Mouse (Mus musculus) forebrain, embryonic 14.5 days (tissue): Measurements from ENCODE around the gene Galntl5. TPM values are rescaled to one million over a fixed set of nuclear protein-coding genes. Genes with fewer than 3 reads are reported as not detected.

Source experiments
- ATAC-seq: fragments of 200-750 bp; cut with Nextera tagmentation; 2 replicates; pipeline ENCODE4 v1.8.0; 2017; ENCODE audit warnings: mild to moderate bottlenecking, moderate library complexity
- DNase-seq: peaks from one replicate; pipeline ENCODE4 v3.0.0-alpha.2; 2015; ENCODE audit warnings: low spot score
- H3K27ac ChIP-seq: fragments of 300-500 bp; sonication (generic); 2 replicates; pipeline ENCODE4 v1.5.1; 2014; ENCODE audit warnings: low read depth, mild to moderate bottlenecking, control low read depth, low read length, moderate library complexity
- H3K27me3 ChIP-seq: fragments of 300-500 bp; sonication (generic); replicated peaks from 2 replicates; pipeline ENCODE4 v1.6.1; 2014; ENCODE audit warnings: low read length, control low read depth, mixed read lengths; ENCODE audit not compliant: control insufficient read depth, insufficient read depth
- H3K36me3 ChIP-seq: fragments of 300-500 bp; sonication (generic); 2 replicates; pipeline ENCODE4 v1.6.1; 2014; ENCODE audit warnings: low read length, control low read depth; ENCODE audit not compliant: control insufficient read depth, insufficient read depth
- H3K4me1 ChIP-seq: fragments of 300-500 bp; sonication (generic); 2 replicates; pipeline ENCODE4 v1.6.1; 2014; ENCODE audit warnings: antibody characterized with exemption, low read length, control low read depth; ENCODE audit not compliant: control insufficient read depth, insufficient read depth
- H3K4me2 ChIP-seq: fragments of 300-500 bp; sonication (generic); 2 replicates; pipeline ENCODE4 v1.6.1; 2014; ENCODE audit warnings: mild to moderate bottlenecking, control low read depth, low read length
- H3K4me3 ChIP-seq: fragments of 300-500 bp; sonication (generic); 2 replicates; pipeline ENCODE4 v1.5.1; 2014; ENCODE audit warnings: low read depth, low read length, control low read depth
- H3K9ac ChIP-seq: fragments of 300-500 bp; sonication (generic); 2 replicates; pipeline ENCODE4 v1.6.1; 2014; ENCODE audit warnings: mild to moderate bottlenecking, low read length, control low read depth, moderate library complexity
- H3K9me3 ChIP-seq: fragments of 300-500 bp; sonication (generic); replicated peaks from 2 replicates; pipeline ENCODE4 v1.6.1; 2016; ENCODE audit warnings: low read length, control low read depth, mixed read lengths; ENCODE audit not compliant: control insufficient read depth
- WGBS: fragments of 180-500 bp; shearing (Covaris S2); extraction: QIAGEN DNeasy Blood & Tissue Kit; methylation state at CpG from one replicate; pipeline ENCODE4 v1.1.7; 2014; 5-methylcytosine and 5-hydroxymethylcytosine counted together
- microRNA-seq: library from miRNA; unstranded; fragments of <30 nt; microRNA quantifications from one replicate; pipeline ENCODE4, GENCODE M21; 2016
- polyA plus RNA-seq: library from polyadenylated mRNA; unstranded; fragments of >200 nt; fragmentation: Nextera tagmentation; extraction: Ambion mirVana; gene quantifications from 2 replicates; pipeline ENCODE4 v1.2.1, GENCODE M21; 2014

The Galntl5 gene
- polyA plus RNA-seq, 1 experiment from 2014 or later, result not detected

- DNase-seq (no peak), ATAC-seq (no peak)
- Histone ChIP-seq H3K9ac (no peak overlapping the region), H3K4me2 (no peak overlapping the region), H3K9me3 (no peaks in the 10 kb centered on the region), H3K36me3 (peaks cover 85% of the 10 kb centered on the region), H3K27ac (no peak overlapping the region), H3K4me3 (no peak overlapping the region), H3K4me1 (no peaks in the 10 kb centered on the region), H3K27me3 (no peaks in the 10 kb centered on the region)
- WGBS, result 94% methylated on average over 8 of the region's 8 CpGs
Measured at GRCm38 (mm10) chr5:25252825-25253544, 71.7 kb downstream of the Galntl5 start.

GRCm38 (mm10) chr5:25254491-25254890 is 73.2 kb downstream of the Galntl5 start:
- no peak for DNase-seq
- WGBS, result 95% methylated on average over 4 of the region's 4 CpGs
- Histone ChIP-seq H3K27ac (no peak overlapping the region), H3K4me1 (no peaks in the 10 kb centered on the region), H3K27me3 (no peaks in the 10 kb centered on the region), H3K36me3 (peaks cover 92% of the 10 kb centered on the region), H3K9me3 (no peaks in the 10 kb centered on the region), H3K9ac (no peak overlapping the region), H3K4me3 (no peak overlapping the region), H3K4me2 (no peak overlapping the region)
- no peak for ATAC-seq

GRCm38 (mm10) chr5:25256686-25257085 is 75.4 kb downstream of the Galntl5 start:
- Histone ChIP-seq H3K27ac (no peak overlapping the region), H3K9me3 (no peaks in the 10 kb centered on the region), H3K36me3 (peaks cover 89% of the 10 kb centered on the region), H3K4me3 (no peak overlapping the region), H3K4me2 (no peak overlapping the region), H3K9ac (no peak overlapping the region), H3K4me1 (no peaks in the 10 kb centered on the region), H3K27me3 (no peaks in the 10 kb centered on the region)
- ATAC-seq (no peak), DNase-seq (no peak)
- WGBS, result 80% methylated on average over 2 of the region's 2 CpGs

GRCm38 (mm10) chr5:25261452-25261851 is 80.2 kb downstream of the Galntl5 start:
- H3K36me3 ChIP-seq, result peaks cover 86% of the 10 kb centered on the region
- no peak overlapping the region for H3K4me2 ChIP-seq
- no peak for ATAC-seq
- no peak overlapping the region for H3K9ac ChIP-seq
- H3K4me1 ChIP-seq, result no peaks in the 10 kb centered on the region
- H3K9me3 ChIP-seq, result no peaks in the 10 kb centered on the region
- no peak for DNase-seq
- no peak overlapping the region for H3K27ac ChIP-seq
- H3K4me3 ChIP-seq, result no peak overlapping the region
- WGBS, result 93% methylated on average over 6 of the region's 6 CpGs
- no peaks in the 10 kb centered on the region for H3K27me3 ChIP-seq

- ATAC-seq (no peak), DNase-seq (no peak)
- H3K27me3 ChIP-seq, result no peaks in the 10 kb centered on the region
- no peaks in the 10 kb centered on the region for H3K4me1 ChIP-seq
- H3K36me3 ChIP-seq, result peaks cover 85% of the 10 kb centered on the region
- 90% methylated on average over 7 of the region's 7 CpGs for WGBS
- no peak overlapping the region for H3K27ac ChIP-seq
- H3K9ac ChIP-seq, result no peak overlapping the region
- H3K4me2 ChIP-seq, result no peak overlapping the region
- no peak overlapping the region for H3K4me3 ChIP-seq
- no peaks in the 10 kb centered on the region for H3K9me3 ChIP-seq
Measured at GRCm38 (mm10) chr5:25262266-25262665, 81.0 kb downstream of the Galntl5 start.

- WGBS, result 98% methylated on average over 4 of the region's 4 CpGs
- no peak for ATAC-seq
- peaks cover 74% of the 10 kb centered on the region for H3K36me3 ChIP-seq
Measured at GRCm38 (mm10) chr5:25268258-25268888, 87.1 kb downstream of the Galntl5 start.

More at GRCm38 (mm10) chr5:25268258-25268888, 87.1 kb downstream of the Galntl5 start:
- Histone ChIP-seq H3K27ac (no peak overlapping the region), H3K9ac (no peak overlapping the region), H3K4me2 (no peak overlapping the region), H3K9me3 (no peaks in the 10 kb centered on the region), H3K4me1 (no peaks in the 10 kb centered on the region), H3K27me3 (no peaks in the 10 kb centered on the region), H3K4me3 (no peak overlapping the region)
- no peak for DNase-seq

Small RNAs within 50 kb of the gene (microRNA-seq; reads per million reads assigned to microRNA genes)
- not detected for gene Gm26051

Other genes starting within 250 kb of the Galntl5 start
- 80.6 and 93.2 TPM in 2 replicates for gene Prkag2, start 80.8 kb upstream of the Galntl5 start, polyA plus RNA-seq
- 46.6 and 47.7 TPM in 2 replicates for gene Galnt11, start 40.4 kb downstream of the Galntl5 start, polyA plus RNA-seq
- gene E130116L18Rik, start 41.7 kb downstream of the Galntl5 start, polyA plus RNA-seq, result not detected in 2 replicates